Mouse (Mus musculus): ENCODE measurements around the gene Gm47996. TPM values are rescaled to one million over a fixed set of nuclear protein-coding genes. Genes with fewer than 3 reads are reported as not detected.
A peak's percentile ranks its signal among the peaks of the same experiment; 100 is the strongest.
"Not testable (repeated sequence)": the region's sequence is repeated elsewhere in the genome, so short reads cannot be mapped to it uniquely, and the experiment has no call there.

The Gm47996 gene
- 0.30 TPM in 1 of 2 replicates, not detected in the other for polyA plus RNA-seq (2012; rRNA removed)

- not testable (repeated sequence) for DNase-seq (ENCODE audit: low read depth, low spot score)
- 84% methylated on average over 5 of the region's 8 CpGs for WGBS
Measured at GRCm38 (mm10) chr1:151209824-151210355, at the start of gene Gm47996. Gm47996 (plus strand) TSS chr1:151210131.

GRCm38 (mm10) chr1:151166031-151166430 lies 43.9 kb upstream of the Gm47996 start:
- 30% methylated on average over 8 of the region's 8 CpGs for WGBS
- no peak for DNase-seq (ENCODE audit: low read depth, low spot score)

- no peak for DNase-seq (ENCODE audit: low read depth, low spot score)
Measured at GRCm38 (mm10) chr1:151167297-151168047, 42.5 kb upstream of the Gm47996 start.

GRCm38 (mm10) chr1:151168637-151169036 lies 41.3 kb upstream of the Gm47996 start:
- WGBS = 47% methylated on average over 3 of the region's 3 CpGs
- DNase-seq (ENCODE audit: low read depth, low spot score) = no peak

More at GRCm38 (mm10) chr1:151167297-151168047, 42.5 kb upstream of the Gm47996 start:
- 32% methylated on average over 12 of the region's 12 CpGs for WGBS

GRCm38 (mm10) chr1:151171572-151172461 lies 38.1 kb upstream of the Gm47996 start:
- 88% methylated on average over 2 of the region's 2 CpGs for WGBS
- DNase-seq (ENCODE audit: low read depth, low spot score) = no peak

GRCm38 (mm10) chr1:151177030-151177936 lies 32.6 kb upstream of the Gm47996 start:
- WGBS = 21% methylated on average over 10 of the region's 10 CpGs
- DNase-seq (ENCODE audit: low read depth, low spot score) = peak; percentile 86

GRCm38 (mm10) chr1:151177937-151178271 lies 32.0 kb upstream of the Gm47996 start:
- no peak for DNase-seq (ENCODE audit: low read depth, low spot score)
- WGBS = 12% methylated on average over 4 of the region's 4 CpGs

GRCm38 (mm10) chr1:151178505-151179083 lies 31.3 kb upstream of the Gm47996 start:
- no peak for DNase-seq (ENCODE audit: low read depth, low spot score)
- WGBS = 38% methylated on average over 2 of the region's 2 CpGs

- 92% methylated on average over 2 of the region's 2 CpGs for WGBS
- no peak for DNase-seq (ENCODE audit: low read depth, low spot score)
Measured at GRCm38 (mm10) chr1:151180167-151180566, 29.8 kb upstream of the Gm47996 start.

- not testable (repeated sequence) for DNase-seq (ENCODE audit: low read depth, low spot score)
- WGBS = 50% methylated on average over 1 of the region's 7 CpGs
Measured at GRCm38 (mm10) chr1:151182266-151182665, 27.7 kb upstream of the Gm47996 start, which contains the start of gene Gm47985. Gm47985 (plus strand) TSS chr1:151182537.

- WGBS = 87% methylated on average over 3 of the region's 3 CpGs
- not testable (repeated sequence) for DNase-seq (ENCODE audit: low read depth, low spot score)
Measured at GRCm38 (mm10) chr1:151186186-151186585, 23.7 kb upstream of the Gm47996 start.

GRCm38 (mm10) chr1:151186879-151187424 lies 23.0 kb upstream of the Gm47996 start:
- 86% methylated on average over 4 of the region's 4 CpGs for WGBS
- DNase-seq (ENCODE audit: low read depth, low spot score) = not testable (repeated sequence)

- no peak for DNase-seq (ENCODE audit: low read depth, low spot score)
- WGBS = 84% methylated on average over 4 of the region's 4 CpGs
Measured at GRCm38 (mm10) chr1:151188469-151188868, 21.5 kb upstream of the Gm47996 start.

GRCm38 (mm10) chr1:151192075-151192474 lies 17.9 kb upstream of the Gm47996 start, which contains the start of gene Gm8947:
Gm8947 (plus strand) TSS chr1:151192376.
- WGBS = 93% methylated on average over 2 of the region's 7 CpGs

GRCm38 (mm10) chr1:151192739-151193138 lies 17.2 kb upstream of the Gm47996 start:
- WGBS = 93% methylated on average over 15 of the region's 15 CpGs
- not testable (repeated sequence) for DNase-seq (ENCODE audit: low read depth, low spot score)

More at GRCm38 (mm10) chr1:151192075-151192474, 17.9 kb upstream of the Gm47996 start, which contains the start of gene Gm8947:
- not testable (repeated sequence) for DNase-seq (ENCODE audit: low read depth, low spot score)

GRCm38 (mm10) chr1:151195986-151196385 lies 13.9 kb upstream of the Gm47996 start:
- DNase-seq (ENCODE audit: low read depth, low spot score) = not testable (repeated sequence)
- WGBS = 85% methylated on average over 4 of the region's 4 CpGs

- DNase-seq (ENCODE audit: low read depth, low spot score) = not testable (repeated sequence)
- 92% methylated on average over 3 of the region's 3 CpGs for WGBS
Measured at GRCm38 (mm10) chr1:151196690-151197089, 13.2 kb upstream of the Gm47996 start.

- 43% methylated on average over 3 of the region's 4 CpGs for WGBS
- not testable (repeated sequence) for DNase-seq (ENCODE audit: low read depth, low spot score)
Measured at GRCm38 (mm10) chr1:151198120-151198519, 11.8 kb upstream of the Gm47996 start, which contains the start of gene Gm47995. Gm47995 (plus strand) TSS chr1:151198448.

Measured in large intestine, adult 2 months (tissue).